Mouse (Mus musculus): ENCODE results near the gene Plekha5. TPM values are rescaled to one million over a fixed set of nuclear protein-coding genes. Genes with fewer than 3 reads are reported as not detected.
"Not testable (repeated sequence)": the region's sequence is repeated elsewhere in the genome, so short reads cannot be mapped to it uniquely, and the experiment has no call there.

Gene Plekha5
- total RNA-seq, 2 experiments from 2014 or later: 84.9 to 89.5 TPM

DNA sequence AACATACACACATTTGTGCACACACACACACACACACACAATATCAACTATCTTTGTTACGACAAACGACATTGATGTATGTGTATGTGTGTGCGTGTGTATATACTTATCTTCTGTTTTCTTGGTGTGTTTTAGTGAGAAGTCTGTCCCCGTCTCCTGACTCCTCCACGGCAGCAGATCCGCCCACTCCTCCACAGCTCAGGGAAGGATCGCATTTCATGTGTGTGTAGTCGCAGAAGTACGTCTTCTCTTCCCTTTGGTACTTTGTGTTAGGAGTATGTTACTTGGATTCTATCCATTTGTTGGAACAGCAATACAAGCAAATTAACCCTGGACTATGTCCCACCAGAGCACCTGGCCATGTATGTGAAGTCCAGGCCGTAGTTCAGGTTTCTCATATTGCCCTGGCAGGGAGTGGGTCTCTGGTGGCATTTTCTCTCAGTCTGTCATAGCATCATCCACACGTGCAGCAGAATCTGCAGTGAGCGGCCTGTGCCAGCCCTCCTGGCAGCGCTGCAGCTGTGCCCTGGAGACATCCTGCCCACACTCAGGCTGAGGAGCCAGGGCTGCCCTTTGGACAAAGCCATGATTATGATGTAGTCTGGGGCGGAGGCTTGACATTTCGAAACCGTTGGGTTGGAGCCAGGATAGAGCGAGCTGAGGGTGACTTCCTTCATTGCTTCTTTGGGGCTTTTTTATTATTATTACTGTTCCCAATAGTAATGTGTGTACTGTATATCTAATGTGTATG lies 169.7 kb downstream of the Plekha5 start:
- peak; percentile 53 to 59 for DNase-seq (ENCODE audit: low spot score in 2 of 2)
- intact Hi-C loops (cut with DNase I): no loop called here

GRCm38 (mm10) chr6:140595551-140595950 lies 171.7 kb downstream of the Plekha5 start:
- intact Hi-C loops (cut with DNase I); DNase-seq (ENCODE audit: low spot score in 2 of 2): not testable (repeated sequence)

GRCm38 (mm10) chr6:140597381-140598329 lies 173.8 kb downstream of the Plekha5 start:
- intact Hi-C loops (cut with DNase I): no loop called here
- no peak for DNase-seq (ENCODE audit: low spot score in 2 of 2)

GRCm38 (mm10) chr6:140598516-140598915 lies 174.7 kb downstream of the Plekha5 start:
- intact Hi-C loops (cut with DNase I): no loop called here
- DNase-seq (ENCODE audit: low spot score in 2 of 2): no peak

DNA sequence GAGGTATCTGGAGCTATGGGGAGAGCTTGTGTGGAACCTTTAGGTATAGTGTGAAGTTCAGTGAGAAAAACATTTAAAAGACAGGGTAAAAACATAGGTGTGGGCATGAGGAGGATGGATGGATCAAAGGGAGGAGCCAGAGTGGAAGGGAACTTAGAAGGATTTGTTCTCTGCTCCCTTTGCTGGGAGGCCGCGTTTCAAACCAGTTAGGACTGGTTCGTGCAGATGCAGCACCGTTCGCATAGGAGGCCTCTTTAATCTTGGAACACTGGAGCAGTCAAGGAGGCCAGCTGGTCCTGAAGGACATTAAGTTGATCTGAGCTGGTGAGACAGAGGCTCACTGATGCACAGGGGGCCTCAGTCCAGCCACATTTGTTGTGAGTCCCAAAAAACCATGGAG lies 175.5 kb downstream of the Plekha5 start:
- no peak for DNase-seq (ENCODE audit: low spot score in 2 of 2)
- intact Hi-C loops (cut with DNase I): no loop called here

- intact Hi-C loops (cut with DNase I): not testable (repeated sequence)
Measured at GRCm38 (mm10) chr6:140600671-140601070, 176.8 kb downstream of the Plekha5 start.

DNA sequence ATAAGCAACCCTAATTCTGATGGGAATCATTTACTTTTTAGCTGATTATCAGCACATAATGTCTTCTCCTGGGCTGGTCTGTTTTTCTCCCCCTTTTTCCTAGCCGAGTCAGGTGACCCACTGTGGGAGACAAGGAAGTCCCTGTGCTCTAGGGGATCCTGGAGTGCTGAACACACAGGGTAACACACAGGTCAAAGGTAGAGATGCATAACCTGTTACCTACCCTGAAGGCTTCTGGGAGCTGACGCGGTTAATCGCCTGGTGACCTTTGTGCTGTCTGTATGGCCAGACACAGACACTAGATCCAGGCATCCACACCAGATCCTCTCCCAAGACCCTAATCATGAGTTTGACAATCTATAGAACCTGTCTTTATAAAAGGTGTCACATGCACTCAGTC lies 177.3 kb downstream of the Plekha5 start:
- DNase-seq (ENCODE audit: low spot score in 2 of 2): no peak
- intact Hi-C loops (cut with DNase I): no loop called here

More at GRCm38 (mm10) chr6:140600671-140601070, 176.8 kb downstream of the Plekha5 start:
- not testable (repeated sequence) for DNase-seq (ENCODE audit: low spot score in 2 of 2)

- DNase-seq (ENCODE audit: low spot score in 2 of 2): no peak
- intact Hi-C loops (cut with DNase I): no loop called here
Measured at GRCm38 (mm10) chr6:140603228-140603944, 179.5 kb downstream of the Plekha5 start.

DNA sequence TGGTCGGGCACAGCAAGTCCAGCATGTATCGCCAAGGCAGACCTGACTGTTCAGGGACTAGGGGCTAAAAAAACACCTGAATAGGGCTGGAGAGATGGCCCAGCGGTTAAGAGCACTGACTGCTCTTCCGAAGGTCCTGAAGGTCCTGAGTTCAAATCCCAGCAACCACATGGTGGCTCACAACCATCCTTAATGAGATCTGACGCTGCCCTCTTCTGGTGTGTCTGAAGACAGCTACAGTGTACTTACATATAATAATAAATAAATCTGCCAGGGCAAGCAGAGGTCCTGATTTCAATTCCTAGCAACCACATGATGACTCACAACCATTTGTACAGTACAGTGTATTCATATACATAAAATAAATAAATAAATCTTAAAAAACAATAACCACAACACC lies 181.3 kb downstream of the Plekha5 start:
- DNase-seq (ENCODE audit: low spot score in 2 of 2); intact Hi-C loops (cut with DNase I): not testable (repeated sequence)

DNA sequence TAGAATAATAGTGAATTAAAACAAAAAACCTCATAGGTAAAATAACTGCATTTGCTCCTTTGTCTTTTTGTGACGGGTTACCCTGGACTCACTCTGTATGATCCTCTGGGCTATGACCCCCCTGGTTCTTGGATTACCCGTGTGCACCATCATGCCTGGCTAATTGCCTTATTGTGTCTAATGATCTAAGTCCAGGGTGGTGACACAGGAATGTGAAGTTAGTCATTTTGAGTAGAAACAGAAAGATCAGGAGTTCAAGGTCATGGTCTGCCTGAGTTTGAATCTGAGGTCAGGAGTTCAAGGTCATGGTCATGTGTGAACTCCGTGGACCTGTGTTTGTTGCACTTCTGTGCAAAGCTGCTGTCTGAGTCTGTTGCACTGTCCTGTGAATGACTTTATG lies 181.9 kb downstream of the Plekha5 start:
- no peak for DNase-seq (ENCODE audit: low spot score in 2 of 2)
- intact Hi-C loops (cut with DNase I): no loop called here

- DNase-seq (ENCODE audit: low spot score in 2 of 2): no peak
- intact Hi-C loops (cut with DNase I): no loop called here
Measured at GRCm38 (mm10) chr6:140606534-140606933, 182.7 kb downstream of the Plekha5 start.

DNA sequence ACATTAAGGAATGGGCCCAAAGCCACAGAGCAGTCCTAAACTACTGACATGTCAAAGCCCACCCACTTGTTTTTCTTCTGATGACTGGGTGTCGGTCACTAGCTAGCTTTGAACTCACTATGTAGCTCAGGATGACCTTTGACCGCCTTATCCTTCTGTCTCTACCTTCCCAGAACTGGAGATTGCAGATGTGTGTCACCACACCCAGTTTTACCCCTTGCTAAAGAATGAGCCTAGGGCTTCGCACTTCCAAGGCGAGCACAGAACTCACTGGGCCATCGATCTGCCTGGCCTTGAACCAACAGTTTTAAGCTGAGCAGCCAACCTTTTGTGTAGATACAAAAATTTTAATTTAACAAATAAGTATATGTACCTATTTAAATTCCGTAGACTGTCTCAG lies 184.8 kb downstream of the Plekha5 start:
- no peak for DNase-seq (ENCODE audit: low spot score in 2 of 2)
- intact Hi-C loops (cut with DNase I): no loop called here

DNA sequence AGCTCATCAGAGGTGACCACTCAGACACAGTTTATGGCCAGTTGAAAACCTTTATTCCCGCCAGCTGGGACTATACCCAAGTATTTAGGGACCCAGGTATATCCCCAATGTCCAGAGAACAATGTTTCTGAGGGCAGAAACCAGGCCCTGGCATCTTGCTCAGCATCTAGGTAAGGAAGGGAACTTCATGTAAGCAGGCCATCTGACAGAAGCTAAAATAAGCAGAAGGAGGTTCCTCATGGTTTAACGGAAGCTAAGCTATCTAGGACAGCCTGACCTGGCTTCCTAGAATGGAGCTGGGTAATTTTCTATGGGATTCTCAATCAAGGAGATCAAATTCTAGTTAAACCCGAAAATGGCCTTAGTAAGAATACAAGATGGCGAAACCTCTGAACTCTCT lies 185.7 kb downstream of the Plekha5 start:
- intact Hi-C loops (cut with DNase I): no loop called here

GRCm38 (mm10) chr6:140610117-140610516 lies 186.3 kb downstream of the Plekha5 start:
- intact Hi-C loops (cut with DNase I): no loop called here
- no peak for DNase-seq (ENCODE audit: low spot score in 2 of 2)

More for the DNA sequence above, 185.7 kb downstream of the Plekha5 start:
- no peak for DNase-seq (ENCODE audit: low spot score in 2 of 2)

DNA sequence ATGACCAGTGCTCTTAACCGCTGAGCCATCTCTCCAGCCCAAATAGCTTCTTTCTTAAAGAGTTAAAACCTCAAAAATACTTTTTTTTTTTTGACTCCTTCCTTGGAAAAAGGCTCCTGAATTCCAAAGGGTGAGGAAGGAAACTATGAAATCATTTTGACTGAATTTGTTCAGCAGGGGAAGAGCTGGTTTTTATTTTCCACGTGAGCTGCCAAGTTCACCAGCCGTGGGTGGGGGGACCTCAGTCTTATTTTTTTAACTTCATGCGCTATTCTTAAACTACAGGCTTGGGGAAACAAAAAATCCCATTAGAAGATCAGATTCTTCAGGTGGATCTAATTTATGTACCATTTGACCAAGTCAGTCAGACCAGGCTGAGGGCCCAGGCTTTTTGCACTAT lies 187.4 kb downstream of the Plekha5 start:
- no peak for DNase-seq (ENCODE audit: low spot score in 2 of 2)
- intact Hi-C loops (cut with DNase I): no loop called here

- DNase-seq (ENCODE audit: low spot score in 2 of 2): no peak
- intact Hi-C loops (cut with DNase I): no loop called here
Measured at GRCm38 (mm10) chr6:140611893-140612473, 188.1 kb downstream of the Plekha5 start.

DNA sequence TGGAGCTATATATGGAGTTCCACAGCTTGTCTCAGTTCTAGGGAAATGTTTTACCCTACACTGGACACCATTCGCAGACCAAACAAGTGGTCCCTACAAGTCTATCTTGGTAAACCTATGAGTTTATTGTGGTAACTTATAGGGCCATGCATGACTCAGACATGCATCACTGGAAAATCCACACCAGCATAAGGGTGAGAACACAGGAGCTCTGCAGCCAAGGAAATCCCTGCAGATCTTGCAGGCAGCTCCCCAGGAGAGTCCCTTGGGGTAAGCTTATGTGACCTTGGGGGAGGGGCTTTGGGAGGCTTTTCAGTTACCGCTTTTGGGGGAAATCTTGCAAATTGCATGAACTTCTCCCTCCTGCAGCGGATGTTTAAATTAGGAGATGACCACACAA lies 190.0 kb downstream of the Plekha5 start:
- intact Hi-C loops (cut with DNase I): no loop called here

GRCm38 (mm10) chr6:140614711-140615110 lies 190.9 kb downstream of the Plekha5 start:
- intact Hi-C loops (cut with DNase I): no loop called here
- DNase-seq (ENCODE audit: low spot score in 2 of 2): no peak

More for the DNA sequence above, 190.0 kb downstream of the Plekha5 start:
- DNase-seq (ENCODE audit: low spot score in 2 of 2): no peak

All from left cerebral cortex, postnatal 14 days (tissue).